Mouse (Mus musculus) hindbrain, embryonic 11.5 days (tissue): Measurements from ENCODE around the gene Ptprr. TPM values are rescaled to one million over a fixed set of nuclear protein-coding genes. Genes with fewer than 3 reads are reported as not detected.

ENCODE experiments used
- ATAC-seq: fragments of 200-750 bp; cut with Nextera tagmentation; 2 replicates; pipeline ENCODE4 v1.8.0; 2017; ENCODE audit warnings: mild to moderate bottlenecking, moderate TSS enrichment, moderate library complexity; ENCODE audit not compliant: low FRiP score
- DNase-seq: peaks from one replicate; pipeline ENCODE4 v3.0.0-alpha.2; 2015; ENCODE audit warnings: low spot score
- H3K27ac ChIP-seq: fragments of 300-500 bp; sonication (generic); 2 replicates; pipeline ENCODE4 v1.5.1; 2014; ENCODE audit warnings: mild to moderate bottlenecking, low read depth, low read length
- H3K27me3 ChIP-seq: fragments of 300-500 bp; sonication (generic); 2 replicates; pipeline ENCODE4 v1.6.1; 2014; ENCODE audit warnings: mild to moderate bottlenecking, low read length, moderate library complexity, mixed read lengths; ENCODE audit not compliant: control insufficient read depth, insufficient read depth
- H3K36me3 ChIP-seq: fragments of 300-500 bp; sonication (generic); 2 replicates; pipeline ENCODE4 v1.6.1; 2014; ENCODE audit warnings: mild to moderate bottlenecking, low read length, moderate library complexity, mixed read lengths; ENCODE audit not compliant: control insufficient read depth, insufficient read depth
- H3K4me1 ChIP-seq: fragments of 300-500 bp; sonication (generic); replicated peaks from 2 replicates; pipeline ENCODE4 v1.6.1; 2014; ENCODE audit warnings: low read length, mixed read lengths; ENCODE audit not compliant: control insufficient read depth, insufficient read depth
- H3K4me2 ChIP-seq: fragments of 300-500 bp; sonication (generic); replicated peaks from 2 replicates; pipeline ENCODE4 v1.6.1; 2014; ENCODE audit warnings: mild to moderate bottlenecking, low read depth, low read length
- H3K4me3 ChIP-seq: fragments of 300-500 bp; sonication (generic); 2 replicates; pipeline ENCODE4 v1.5.1; 2014; ENCODE audit warnings: low read depth, low read length
- H3K9ac ChIP-seq: fragments of 300-500 bp; sonication (generic); 2 replicates; pipeline ENCODE4 v1.6.1; 2014; ENCODE audit warnings: low read depth, low read length
- H3K9me3 ChIP-seq: fragments of 300-500 bp; sonication (generic); 2 replicates; pipeline ENCODE4 v1.6.1; 2016; ENCODE audit warnings: low read length; ENCODE audit not compliant: control insufficient read depth
- WGBS: fragments of 180-500 bp; shearing (Covaris S2); extraction: QIAGEN DNeasy Blood & Tissue Kit; methylation state at CpG from one replicate; pipeline ENCODE4 v1.1.7; 2014; 5-methylcytosine and 5-hydroxymethylcytosine counted together
- polyA plus RNA-seq: library from polyadenylated mRNA; unstranded; fragments of >200 nt; fragmentation: Nextera tagmentation; extraction: Ambion mirVana; gene quantifications from 2 replicates; pipeline ENCODE4 v1.2.1, GENCODE M21; 2014

The Ptprr gene
- polyA plus RNA-seq, 1 experiment from 2014 or later = 2.0 TPM

GRCm38 (mm10) chr10:116270646-116271469 lies 252.8 kb downstream of the Ptprr start:
- no peak overlapping the region for H3K9ac ChIP-seq
- no peaks in the 10 kb centered on the region for H3K9me3 ChIP-seq
- H3K4me3 ChIP-seq = no peak overlapping the region
- no peaks in the 10 kb centered on the region for H3K4me1 ChIP-seq
- H3K36me3 ChIP-seq = no peaks in the 10 kb centered on the region
- no peak overlapping the region for H3K27ac ChIP-seq
- no peak for ATAC-seq
- no peaks in the 10 kb centered on the region for H3K27me3 ChIP-seq
- 85% methylated on average over 12 of the region's 12 CpGs for WGBS
- DNase-seq = no peak
- H3K4me2 ChIP-seq = no peak overlapping the region

GRCm38 (mm10) chr10:116271470-116271915 lies 253.5 kb downstream of the Ptprr start:
- DNase-seq = no peak
- Histone ChIP-seq H3K27ac (no peak overlapping the region), H3K4me2 (no peak overlapping the region), H3K27me3 (no peaks in the 10 kb centered on the region), H3K4me3 (no peak overlapping the region), H3K9ac (no peak overlapping the region), H3K36me3 (no peaks in the 10 kb centered on the region), H3K4me1 (no peaks in the 10 kb centered on the region), H3K9me3 (no peaks in the 10 kb centered on the region)
- no peak for ATAC-seq
- 89% methylated on average over 10 of the region's 10 CpGs for WGBS

GRCm38 (mm10) chr10:116272156-116272555 lies 254.1 kb downstream of the Ptprr start:
- Histone ChIP-seq H3K36me3 (no peaks in the 10 kb centered on the region), H3K4me3 (no peak overlapping the region), H3K27ac (no peak overlapping the region), H3K27me3 (no peaks in the 10 kb centered on the region), H3K4me2 (no peak overlapping the region), H3K4me1 (no peaks in the 10 kb centered on the region), H3K9ac (no peak overlapping the region), H3K9me3 (no peaks in the 10 kb centered on the region)
- DNase-seq = no peak
- no peak for ATAC-seq
- WGBS = 78% methylated on average over 3 of the region's 3 CpGs

- Histone ChIP-seq H3K4me3 (no peak within 1 kb of the TSS), H3K9ac (no peak within 1 kb of the TSS), H3K4me2 (no peak within 1 kb of the TSS), H3K4me1 (no peaks in the 10 kb centered on the region), H3K36me3 (no peaks in the 10 kb centered on the region), H3K27me3 (no peaks in the 10 kb centered on the region), H3K9me3 (no peaks in the 10 kb centered on the region), H3K27ac (no peak within 1 kb of the TSS)
- DNase-seq (no peak), ATAC-seq (no peak)
- WGBS = 74% methylated on average over 7 of the region's 7 CpGs
Measured at GRCm38 (mm10) chr10:116275280-116275679, 257.3 kb downstream of the Ptprr start, which contains the start of gene Ptprb. Gene Ptprb, plus strand, starts transcription at chr10:116275523.

- Histone ChIP-seq H3K4me1 (no peaks in the 10 kb centered on the region), H3K27me3 (no peaks in the 10 kb centered on the region), H3K27ac (no peak overlapping the region), H3K9me3 (no peaks in the 10 kb centered on the region), H3K4me3 (no peak overlapping the region), H3K4me2 (no peak overlapping the region), H3K9ac (no peak overlapping the region), H3K36me3 (no peaks in the 10 kb centered on the region)
- no peak for ATAC-seq
- 93% methylated on average over 7 of the region's 7 CpGs for WGBS
- no peak for DNase-seq
Measured at GRCm38 (mm10) chr10:116286697-116287344, 268.8 kb downstream of the Ptprr start.

GRCm38 (mm10) chr10:116288130-116288529 lies 270.1 kb downstream of the Ptprr start:
- Histone ChIP-seq H3K4me1 (no peaks in the 10 kb centered on the region), H3K36me3 (no peaks in the 10 kb centered on the region), H3K27me3 (no peaks in the 10 kb centered on the region), H3K9me3 (no peaks in the 10 kb centered on the region), H3K4me3 (no peak overlapping the region), H3K9ac (no peak overlapping the region), H3K4me2 (no peak overlapping the region), H3K27ac (no peak overlapping the region)
- ATAC-seq = no peak
- no peak for DNase-seq
- WGBS = 66% methylated on average over 9 of the region's 9 CpGs

- no peaks in the 10 kb centered on the region for H3K36me3 ChIP-seq
- no peaks in the 10 kb centered on the region for H3K27me3 ChIP-seq
- no peak for DNase-seq
- H3K4me1 ChIP-seq = no peaks in the 10 kb centered on the region
- WGBS = 85% methylated on average over 4 of the region's 4 CpGs
- H3K9ac ChIP-seq = no peak overlapping the region
- no peak for ATAC-seq
- H3K27ac ChIP-seq = no peak overlapping the region
- no peaks in the 10 kb centered on the region for H3K9me3 ChIP-seq
- H3K4me3 ChIP-seq = no peak overlapping the region
- H3K4me2 ChIP-seq = no peak overlapping the region
Measured at GRCm38 (mm10) chr10:116290483-116290882, 272.5 kb downstream of the Ptprr start.

GRCm38 (mm10) chr10:116291153-116291755 lies 273.2 kb downstream of the Ptprr start:
- no peak for DNase-seq
- H3K9ac ChIP-seq = no peak overlapping the region
- H3K27me3 ChIP-seq = no peaks in the 10 kb centered on the region
- H3K9me3 ChIP-seq = no peaks in the 10 kb centered on the region
- H3K4me2 ChIP-seq = no peak overlapping the region
- no peak overlapping the region for H3K27ac ChIP-seq
- no peaks in the 10 kb centered on the region for H3K36me3 ChIP-seq
- no peak overlapping the region for H3K4me3 ChIP-seq
- 67% methylated on average over 8 of the region's 8 CpGs for WGBS
- ATAC-seq = no peak
- no peaks in the 10 kb centered on the region for H3K4me1 ChIP-seq
